Mouse (Mus musculus): Measurements from ENCODE around the gene Lag3. TPM values are rescaled to one million over a fixed set of nuclear protein-coding genes. Genes with fewer than 3 reads are reported as not detected.

Lag3 gene
- polyA plus RNA-seq (2015; fragmentation: Nextera tagmentation; extraction: Ambion mirVana): 0.87 and 1.0 TPM in 2 replicates

DNA sequence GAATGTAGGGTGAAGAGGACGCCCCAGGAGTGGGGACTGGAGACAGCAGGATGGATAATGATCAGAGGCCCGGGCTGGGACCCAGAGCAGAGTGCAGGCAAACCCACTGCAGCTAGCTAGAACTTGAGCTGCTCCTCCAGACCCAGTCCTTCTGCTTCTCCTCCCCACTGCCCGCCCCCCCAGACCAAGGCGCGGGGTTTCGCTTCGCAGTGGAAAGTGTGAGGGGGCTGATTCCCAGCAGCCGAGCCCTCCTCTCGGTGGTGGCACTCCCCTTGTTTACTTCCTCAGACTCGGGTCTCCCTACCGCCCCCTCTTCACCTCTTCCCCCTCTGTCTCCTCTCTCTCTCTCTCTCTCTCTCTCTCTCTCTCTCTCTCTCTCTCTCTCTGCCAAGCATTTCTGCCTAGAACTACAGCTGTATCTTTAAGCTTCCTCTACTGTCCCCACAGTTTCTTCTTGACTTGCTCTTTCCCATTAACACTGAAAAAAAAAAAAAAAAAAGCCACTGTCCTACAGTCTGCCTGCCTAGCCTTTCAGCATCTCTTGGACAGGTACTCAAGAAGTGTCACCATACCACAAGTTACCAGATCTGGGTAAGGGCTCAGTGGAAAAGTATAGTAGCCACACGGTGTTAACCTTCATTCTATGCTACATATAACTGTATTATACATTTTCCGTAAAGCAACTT lies at the start of gene Lag3:
Lag3 (minus strand) TSS at position 173 of the 686 bp plus-strand sequence.

DNA sequence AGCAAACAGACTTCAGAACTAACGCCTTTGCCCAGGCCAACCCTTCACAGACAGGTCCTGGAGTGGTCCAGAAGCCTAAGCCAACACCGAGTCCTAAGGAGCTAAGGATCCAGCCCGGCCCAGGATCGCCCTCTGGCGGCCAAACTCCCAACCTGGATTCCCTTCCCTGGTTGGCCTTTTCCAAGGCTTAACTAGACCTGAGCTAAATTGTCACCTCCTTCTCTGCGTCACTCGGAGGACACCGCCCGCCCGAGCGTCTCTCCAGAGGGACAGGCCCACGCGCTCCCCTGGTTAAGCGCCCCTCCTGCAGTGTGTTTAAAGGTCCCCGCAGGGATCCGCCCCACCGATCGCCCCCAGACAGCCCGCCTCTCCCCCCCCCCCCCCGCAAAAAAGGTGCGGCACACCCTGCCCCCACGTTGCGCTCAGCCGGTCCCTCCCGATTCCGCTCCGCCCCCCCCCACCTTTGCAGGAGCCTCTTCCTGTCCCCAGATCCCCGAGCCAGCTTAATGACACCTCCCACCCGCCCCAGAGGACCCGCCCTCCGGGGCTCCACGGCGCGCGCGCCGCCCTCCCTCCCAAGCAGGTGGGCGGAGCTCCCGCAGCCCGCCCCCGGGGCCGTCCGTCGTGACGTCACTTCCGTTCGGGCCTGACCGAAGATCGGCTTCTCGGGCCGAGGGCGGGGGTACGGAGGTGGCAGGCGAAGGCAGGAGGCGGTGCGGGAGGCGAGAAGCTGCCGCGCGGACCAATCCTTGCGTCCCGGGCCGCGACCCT lies 19.4 kb upstream of the Lag3 start, which contains the start of gene Mlf2:
Mlf2 (plus strand) TSS at position 633 of the 771 bp plus-strand sequence.

DNA sequence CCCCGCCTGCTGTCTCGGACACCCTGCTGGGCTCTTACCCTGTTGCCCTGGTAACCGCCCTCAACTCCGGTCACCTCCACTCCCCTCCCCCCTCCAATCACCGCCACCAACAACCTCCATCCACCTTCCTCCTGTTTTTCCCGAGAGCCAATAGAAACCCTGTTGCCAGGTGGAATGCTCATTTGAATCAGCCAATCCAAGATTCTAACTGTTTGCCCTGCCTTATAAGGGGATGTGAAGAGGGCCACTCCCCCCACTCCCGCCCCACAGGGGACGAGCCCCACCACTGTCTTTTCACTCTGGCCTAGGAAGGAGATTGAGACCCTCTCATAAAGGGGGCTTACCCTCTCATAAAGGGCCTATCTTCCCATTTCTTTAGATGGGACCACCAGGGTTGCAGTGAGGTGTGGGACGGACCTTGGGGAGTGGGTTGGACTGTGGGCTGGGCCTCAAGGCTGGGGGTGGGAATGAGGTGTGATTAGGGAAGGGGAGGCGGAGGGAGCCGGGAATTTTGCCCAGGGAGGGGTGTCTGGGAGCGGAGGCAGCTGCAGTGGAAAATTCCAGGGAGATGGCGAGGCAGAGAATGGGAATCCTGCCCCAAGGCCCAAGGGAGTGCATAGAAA lies 8.3 kb upstream of the Lag3 start, which contains the start of gene Ptms:
Ptms (minus strand) TSS at position 409 of the 623 bp plus-strand sequence.

DNA sequence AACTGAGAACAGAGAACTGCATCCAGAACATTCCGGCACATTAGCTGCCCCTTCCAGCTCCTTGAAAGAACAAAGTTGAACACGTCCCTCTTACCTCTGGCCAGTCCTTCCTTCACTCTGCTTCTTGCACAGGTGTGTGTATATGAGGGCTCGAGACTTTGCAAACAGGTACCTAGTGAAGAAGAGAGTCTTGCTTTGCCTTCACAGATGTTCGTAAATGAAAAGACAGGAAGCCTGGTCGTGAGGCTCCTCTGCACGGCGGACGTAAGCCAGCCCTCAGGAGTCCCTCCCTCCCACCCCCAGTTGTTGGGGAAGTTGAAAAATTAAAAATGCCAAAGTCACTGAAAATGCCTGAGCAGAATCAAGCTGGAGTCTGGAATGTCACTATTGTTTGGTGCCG lies 23.5 kb downstream of the Lag3 start, which contains the start of gene Cd4:
Cd4 (minus strand) TSS at position 236 of the 400 bp plus-strand sequence.

DNA sequence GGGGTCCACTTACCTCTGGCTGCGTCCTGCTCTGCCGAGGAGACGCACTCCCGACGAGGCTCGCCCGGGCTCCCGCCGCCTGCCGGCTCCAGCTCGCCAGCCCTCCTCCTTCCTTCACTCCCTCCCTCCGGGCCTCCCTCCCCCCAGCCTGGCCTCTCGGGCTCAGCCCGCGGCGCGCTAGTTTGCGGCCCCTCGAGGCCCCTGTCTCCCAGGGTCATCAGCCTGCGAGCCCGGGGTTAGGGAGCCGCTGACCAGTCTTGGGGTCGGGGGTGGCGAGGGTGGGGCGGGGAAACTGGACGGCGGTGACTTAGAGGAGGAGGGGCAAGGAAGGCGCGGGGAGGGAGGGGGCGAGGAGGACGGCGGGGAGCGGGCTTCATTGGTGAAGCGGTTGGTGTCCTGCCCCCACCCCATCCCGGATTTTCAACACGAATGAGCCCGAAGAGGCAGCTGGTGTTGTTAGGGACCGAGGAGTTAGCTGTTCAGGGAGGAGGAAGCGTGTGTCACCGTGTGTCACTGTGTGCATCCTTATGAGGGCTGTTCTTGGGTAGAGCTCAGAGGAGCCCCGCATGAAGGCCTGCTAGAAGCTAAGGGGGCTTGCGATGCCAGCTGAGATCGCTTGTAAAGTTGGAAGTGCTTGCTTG lies 47.7 kb downstream of the Lag3 start, which contains the start of gene Gpr162:
Gpr162 (minus strand) TSS at position 326 of the 641 bp plus-strand sequence.

DNA sequence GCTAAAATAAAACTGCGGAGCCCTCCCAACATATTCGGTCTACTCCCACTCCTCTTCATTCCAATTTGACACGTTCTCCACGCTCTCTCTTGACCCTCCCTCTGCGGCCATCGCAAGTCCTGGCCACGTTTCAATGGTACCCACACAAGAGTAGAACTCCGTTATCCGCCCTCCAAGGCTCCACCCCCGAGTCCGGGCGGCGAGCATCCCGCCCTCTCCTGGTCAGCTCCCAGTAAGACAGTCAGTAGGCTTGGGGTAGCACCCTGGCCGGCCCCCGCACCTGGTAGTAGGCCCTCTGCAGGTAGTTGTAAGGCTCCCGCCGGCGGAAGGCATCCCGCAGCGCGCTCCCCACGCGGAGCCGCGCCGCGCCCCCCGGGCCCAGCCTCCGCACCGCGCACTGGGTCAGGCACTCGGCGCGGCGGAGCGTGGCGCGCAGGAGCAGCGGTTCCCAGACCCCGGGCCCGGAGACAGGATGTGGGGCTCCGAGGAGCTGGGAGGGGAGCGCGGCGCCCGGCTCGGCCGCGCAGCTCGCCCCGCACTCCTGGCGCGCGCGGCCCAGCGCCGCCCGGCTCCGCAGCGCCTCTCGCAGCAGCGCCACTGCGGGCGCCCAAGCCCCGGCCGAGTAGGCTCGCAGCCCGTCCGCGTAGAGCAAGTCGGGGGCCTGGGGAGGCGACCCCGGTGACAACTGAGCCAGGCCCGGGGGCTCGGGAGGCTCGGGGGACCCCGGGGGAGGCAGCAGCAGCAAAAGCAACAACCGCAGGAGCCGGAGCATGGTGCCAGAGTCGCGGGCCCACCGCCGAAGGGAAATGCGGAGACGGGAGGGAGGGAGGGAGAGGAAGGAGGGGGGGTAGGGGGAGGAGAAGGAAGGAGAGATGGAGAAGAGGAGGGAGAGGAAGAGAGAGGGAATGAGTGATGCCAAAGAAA lies 54.3 kb downstream of the Lag3 start, which contains the start of gene P3h3:
P3h3 (minus strand) TSS at position 837 of the 924 bp plus-strand sequence.

Other genes with a start within 250 kb of the Lag3 start
- gene Lpcat3, start 248.7 kb downstream of the Lag3 start, polyA plus RNA-seq (2015; fragmentation: Nextera tagmentation; extraction: Ambion mirVana): 70.4 and 70.6 TPM in 2 replicates
- gene Emg1, start 199.5 kb downstream of the Lag3 start, polyA plus RNA-seq (2015; fragmentation: Nextera tagmentation; extraction: Ambion mirVana): 114 and 121 TPM in 2 replicates
- 334 and 346 TPM in 2 replicates for gene Phb2, start 199.4 kb downstream of the Lag3 start, polyA plus RNA-seq (2015; fragmentation: Nextera tagmentation; extraction: Ambion mirVana)
- gene Ptpn6, start 173.0 kb downstream of the Lag3 start, polyA plus RNA-seq (2015; fragmentation: Nextera tagmentation; extraction: Ambion mirVana): 6.7 and 11.0 TPM in 2 replicates
- 290 and 323 TPM in 2 replicates for gene Grcc10, start 170.3 kb downstream of the Lag3 start, polyA plus RNA-seq (2015; fragmentation: Nextera tagmentation; extraction: Ambion mirVana)
- gene Gm45234, start 155.7 kb downstream of the Lag3 start, polyA plus RNA-seq (2015; fragmentation: Nextera tagmentation; extraction: Ambion mirVana): not detected in 2 replicates
- 6.9 TPM in 2 replicates for gene Atn1, start 155.2 kb downstream of the Lag3 start, polyA plus RNA-seq (2015; fragmentation: Nextera tagmentation; extraction: Ambion mirVana)
- 2.5 and 3.6 TPM in 2 replicates for gene Eno2, start 142.0 kb downstream of the Lag3 start, polyA plus RNA-seq (2015; fragmentation: Nextera tagmentation; extraction: Ambion mirVana)
- 0.21 TPM in 1 of 2 replicates, not detected in the other for gene Lrrc23, start 132.0 kb downstream of the Lag3 start, polyA plus RNA-seq (2015; fragmentation: Nextera tagmentation; extraction: Ambion mirVana)
- gene Spsb2, start 103.0 kb downstream of the Lag3 start, polyA plus RNA-seq (2015; fragmentation: Nextera tagmentation; extraction: Ambion mirVana): 18.9 and 21.0 TPM in 2 replicates
- 2,607 and 2,784 TPM in 2 replicates for gene Tpi1, start 97.4 kb downstream of the Lag3 start, polyA plus RNA-seq (2015; fragmentation: Nextera tagmentation; extraction: Ambion mirVana)
- gene Usp5, start 82.2 kb downstream of the Lag3 start, polyA plus RNA-seq (2015; fragmentation: Nextera tagmentation; extraction: Ambion mirVana): 54.6 and 59.3 TPM in 2 replicates
- gene Cdca3, start 82.2 kb downstream of the Lag3 start, polyA plus RNA-seq (2015; fragmentation: Nextera tagmentation; extraction: Ambion mirVana): 38.3 and 39.3 TPM in 2 replicates
- 5.0 and 6.0 TPM in 2 replicates for gene Gnb3, start 71.4 kb downstream of the Lag3 start, polyA plus RNA-seq (2015; fragmentation: Nextera tagmentation; extraction: Ambion mirVana)
- 13.6 and 16.0 TPM in 2 replicates for gene P3h3, start 54.0 kb downstream of the Lag3 start, polyA plus RNA-seq (2015; fragmentation: Nextera tagmentation; extraction: Ambion mirVana)
- gene Gpr162, start 47.7 kb downstream of the Lag3 start, polyA plus RNA-seq (2015; fragmentation: Nextera tagmentation; extraction: Ambion mirVana): 0.35 and 0.68 TPM in 2 replicates
- 0.40 and 0.52 TPM in 2 replicates for gene Cd4, start 23.5 kb downstream of the Lag3 start, polyA plus RNA-seq (2015; fragmentation: Nextera tagmentation; extraction: Ambion mirVana)
- gene Ptms, start 8.4 kb upstream of the Lag3 start, polyA plus RNA-seq (2015; fragmentation: Nextera tagmentation; extraction: Ambion mirVana): 182 and 227 TPM in 2 replicates
- 275 and 312 TPM in 2 replicates for gene Mlf2, start 19.7 kb upstream of the Lag3 start, polyA plus RNA-seq (2015; fragmentation: Nextera tagmentation; extraction: Ambion mirVana)
- 106 and 117 TPM in 2 replicates for gene Cops7a, start 53.8 kb upstream of the Lag3 start, polyA plus RNA-seq (2015; fragmentation: Nextera tagmentation; extraction: Ambion mirVana)
- gene Pianp, start 85.0 kb upstream of the Lag3 start, polyA plus RNA-seq (2015; fragmentation: Nextera tagmentation; extraction: Ambion mirVana): 0.21 and 0.58 TPM in 2 replicates
- gene Zfp384, start 97.4 kb upstream of the Lag3 start, polyA plus RNA-seq (2015; fragmentation: Nextera tagmentation; extraction: Ambion mirVana): 5.5 and 7.5 TPM in 2 replicates
- 56.2 and 64.5 TPM in 2 replicates for gene Ing4, start 128.1 kb upstream of the Lag3 start, polyA plus RNA-seq (2015; fragmentation: Nextera tagmentation; extraction: Ambion mirVana)
- gene Acrbp, start 138.0 kb upstream of the Lag3 start, polyA plus RNA-seq (2015; fragmentation: Nextera tagmentation; extraction: Ambion mirVana): 2.7 and 3.3 TPM in 2 replicates
- 0.23 and 0.78 TPM in 2 replicates for gene Lpar5, start 156.2 kb upstream of the Lag3 start, polyA plus RNA-seq (2015; fragmentation: Nextera tagmentation; extraction: Ambion mirVana)
- 37.2 and 42.4 TPM in 2 replicates for gene Chd4, start 184.3 kb upstream of the Lag3 start, polyA plus RNA-seq (2015; fragmentation: Nextera tagmentation; extraction: Ambion mirVana)
- gene Nop2, start 220.2 kb upstream of the Lag3 start, polyA plus RNA-seq (2015; fragmentation: Nextera tagmentation; extraction: Ambion mirVana): 28.0 and 28.3 TPM in 2 replicates
- gene Iffo1, start 233.5 kb upstream of the Lag3 start, polyA plus RNA-seq (2015; fragmentation: Nextera tagmentation; extraction: Ambion mirVana): 79.7 and 90.1 TPM in 2 replicates